Mouse (Mus musculus) 3134 (cell line): Measurements from ENCODE around the gene Erbin.

ENCODE experiments used
- DNase-seq: peaks from one replicate; pipeline ENCODE4 v3.0.0-alpha.2; 2011; ENCODE audit warnings: low spot score; ENCODE audit not compliant: insufficient read length; ENCODE audit errors: extremely low read depth

Gene Erbin

DNA sequence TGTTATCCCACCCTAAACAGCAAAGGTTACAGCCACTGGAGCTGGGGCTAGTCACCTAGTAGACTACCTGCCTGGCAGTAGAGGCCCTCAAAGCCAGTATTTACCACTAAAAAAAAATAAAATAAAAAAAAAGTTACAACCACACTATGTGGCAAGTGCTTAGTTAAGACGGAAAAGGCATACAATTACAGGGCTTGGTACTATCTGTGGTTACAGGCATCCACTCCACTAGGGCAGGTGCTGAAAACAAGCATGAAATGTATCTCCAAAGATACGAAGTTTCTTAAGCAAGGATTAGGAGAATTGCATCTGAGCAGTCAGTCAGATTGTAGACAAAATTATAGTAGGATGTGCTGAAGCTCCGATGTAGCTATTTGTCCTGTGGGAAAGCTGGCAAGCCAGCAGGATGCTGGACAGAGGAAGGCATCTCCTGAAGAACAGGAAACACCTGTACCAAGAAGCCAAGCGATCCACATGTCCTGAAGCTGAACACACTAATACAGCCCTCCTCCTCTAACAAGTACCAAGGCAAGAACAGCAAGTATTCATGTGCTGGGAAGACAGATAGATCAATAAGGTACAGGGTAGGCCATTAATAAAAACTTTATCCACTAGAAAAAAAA lies 6.1 kb downstream of the Erbin start:
- no peak for DNase-seq

DNA sequence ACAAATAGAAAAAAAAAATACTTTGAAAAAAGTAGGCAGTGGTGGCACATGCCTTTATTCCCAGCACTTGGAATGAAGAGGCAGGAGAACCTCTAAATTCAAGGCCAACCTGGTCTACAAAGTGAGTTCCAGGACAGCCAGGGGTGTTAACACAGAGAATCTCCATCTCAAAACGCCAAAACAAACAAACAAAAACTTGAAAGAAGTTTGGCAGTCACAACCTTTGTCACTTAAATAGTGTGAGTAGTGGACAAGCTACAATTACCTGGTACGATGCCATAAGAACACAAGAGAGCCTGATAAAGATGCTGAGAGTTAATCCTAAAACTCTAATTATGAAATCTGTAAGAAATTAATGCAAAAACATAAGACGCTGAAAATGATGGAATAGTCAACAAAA lies 8.0 kb downstream of the Erbin start:
- no peak for DNase-seq

DNA sequence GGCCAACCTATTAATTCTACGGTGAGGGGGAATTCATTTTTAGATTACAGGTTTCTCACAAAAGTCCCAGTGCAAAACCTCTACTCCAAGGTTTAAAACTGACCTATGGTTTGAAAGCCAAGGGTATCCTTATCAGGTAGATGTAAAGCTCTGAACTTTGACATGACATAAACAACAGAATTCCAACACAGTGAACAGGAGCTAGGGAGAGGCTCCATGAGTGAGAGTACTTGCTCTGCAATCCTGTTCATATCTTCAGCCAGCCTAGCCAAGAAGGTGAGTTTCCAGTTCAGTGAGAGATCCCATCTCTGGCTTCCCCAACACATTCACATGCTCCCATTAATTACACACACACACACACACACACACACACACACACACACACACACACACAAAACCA lies 9.7 kb downstream of the Erbin start:
- no peak for DNase-seq

DNA sequence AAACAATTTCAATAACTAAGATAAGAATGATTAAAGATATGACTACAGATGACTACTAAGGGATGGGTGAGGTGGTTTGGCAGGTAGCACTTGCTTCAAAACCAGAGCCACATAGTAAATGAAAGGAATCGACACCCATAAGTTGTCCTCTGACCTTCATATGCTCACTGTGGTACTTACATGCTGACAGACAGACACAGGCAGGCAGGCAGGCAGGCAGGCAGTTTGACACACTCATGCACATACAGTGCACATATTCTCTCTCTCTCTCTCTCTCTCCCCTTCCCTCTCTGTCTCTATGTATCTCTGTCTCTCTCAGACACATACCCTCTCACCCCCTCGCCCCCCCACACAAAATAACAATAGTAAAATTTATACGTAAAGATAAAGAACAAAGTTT lies 10.4 kb downstream of the Erbin start:
- DNase-seq, result no peak

DNA sequence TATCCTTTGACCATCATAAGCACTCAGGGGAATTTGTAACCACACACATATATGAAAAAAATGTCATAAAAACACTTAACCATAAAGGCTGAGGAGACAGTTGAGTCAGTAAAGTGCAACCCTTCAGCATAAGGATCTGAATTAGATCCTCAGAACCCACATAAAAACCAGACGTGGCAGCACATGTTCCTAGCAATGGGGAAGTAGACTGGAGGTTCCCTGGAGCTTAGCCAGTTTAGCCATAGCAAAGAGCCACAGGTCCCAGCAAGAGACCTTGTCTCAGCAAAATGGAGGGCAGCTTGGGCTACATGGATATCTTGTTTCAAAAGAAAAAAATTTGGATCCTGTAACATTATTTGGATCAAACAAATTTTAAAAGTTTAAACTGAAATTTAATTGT lies 20.3 kb downstream of the Erbin start:
- DNase-seq, result no peak

DNA sequence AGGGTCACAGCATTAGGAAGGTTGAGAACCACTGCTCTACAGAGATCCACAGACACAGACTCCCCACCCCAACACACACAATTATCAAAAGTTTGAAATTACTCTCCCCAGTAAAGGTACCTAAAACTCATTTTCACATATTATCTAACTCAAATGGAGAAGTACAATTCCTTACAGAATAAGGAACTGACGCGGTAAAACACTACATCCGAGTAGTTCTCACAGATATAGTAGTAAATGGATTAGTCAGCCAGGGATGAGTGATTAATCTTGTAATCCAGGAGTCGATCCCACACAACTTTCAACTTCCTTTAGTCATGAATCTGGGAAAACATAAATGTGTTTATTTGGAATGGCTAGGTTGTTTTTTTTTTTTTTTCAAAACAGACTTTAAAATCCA lies 22.7 kb downstream of the Erbin start:
- DNase-seq, result no peak

DNA sequence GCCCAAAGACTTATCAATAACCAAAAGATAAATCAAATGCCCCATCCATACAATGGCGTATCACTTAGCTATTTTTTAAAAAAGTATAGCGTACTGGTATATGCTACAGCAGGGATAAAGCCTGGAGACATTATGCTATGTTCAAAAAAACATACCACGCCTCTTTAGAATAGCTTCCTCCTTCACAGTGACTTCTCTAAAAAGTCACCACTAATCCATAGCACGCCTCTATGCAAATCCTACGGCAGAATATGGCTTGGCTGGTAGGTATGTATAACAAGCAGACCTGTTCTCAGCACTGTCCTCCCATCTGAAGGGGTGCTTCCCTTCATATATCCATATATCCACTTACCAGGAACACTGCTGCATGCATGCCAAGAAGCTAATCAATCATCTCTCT lies 27.2 kb downstream of the Erbin start:
- no peak for DNase-seq

DNA sequence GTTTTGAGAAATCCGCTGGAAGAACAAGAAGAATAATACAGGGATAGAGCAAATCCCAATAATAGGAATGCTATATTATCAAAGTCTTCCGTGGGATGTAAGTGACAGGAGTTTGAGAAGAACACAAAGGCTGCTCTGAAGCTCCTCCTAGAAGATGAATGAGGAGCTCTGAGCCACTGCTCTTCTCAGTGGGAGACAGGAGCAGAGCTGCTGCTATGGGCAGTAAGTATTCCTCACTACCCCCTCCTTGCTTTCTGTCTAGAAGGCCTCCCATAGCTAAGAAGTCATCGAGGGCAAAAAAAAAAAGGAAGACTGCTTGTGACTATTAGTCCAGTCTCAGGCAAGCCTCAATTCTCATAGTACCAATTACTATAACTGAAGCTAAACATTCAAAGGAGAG lies 30.3 kb downstream of the Erbin start:
- DNase-seq, result no peak

DNA sequence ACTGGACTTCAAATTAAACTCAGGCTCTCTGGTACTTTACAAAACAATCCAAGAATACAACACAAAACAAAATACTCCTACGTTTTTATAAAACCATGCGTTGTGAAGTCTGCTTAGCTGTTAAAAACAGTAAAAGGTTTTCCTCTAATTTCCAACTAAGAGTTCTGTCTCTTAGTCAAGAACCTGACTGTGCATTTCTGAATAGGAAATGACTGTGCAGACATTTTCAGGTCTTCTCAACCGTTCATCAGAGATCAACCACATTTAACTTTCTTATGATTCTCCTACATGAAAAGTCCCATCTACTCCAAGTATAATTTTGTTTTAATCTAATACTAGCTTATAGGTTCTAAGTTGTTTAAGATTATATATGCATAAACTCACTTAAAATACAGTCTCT lies 33.8 kb downstream of the Erbin start:
- DNase-seq, result no peak

DNA sequence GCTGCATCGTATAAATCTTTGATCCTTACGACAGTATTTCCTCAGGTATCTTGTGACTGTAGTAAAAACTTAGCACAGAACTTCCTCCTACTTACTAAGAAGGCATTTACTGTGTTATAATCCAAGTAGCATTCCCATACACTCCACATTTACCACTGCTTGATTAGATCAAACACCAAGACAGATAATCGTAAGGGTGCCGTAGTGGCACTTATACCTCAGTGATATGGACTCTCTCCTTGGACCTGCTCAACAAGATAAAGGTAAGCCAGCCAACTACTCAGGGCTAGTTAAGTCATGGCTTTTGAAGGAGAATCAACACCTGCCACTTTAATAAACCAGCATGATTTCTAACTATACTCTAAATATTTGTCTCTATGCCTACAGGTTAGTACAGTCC lies 39.1 kb downstream of the Erbin start:
- DNase-seq, result no peak

DNA sequence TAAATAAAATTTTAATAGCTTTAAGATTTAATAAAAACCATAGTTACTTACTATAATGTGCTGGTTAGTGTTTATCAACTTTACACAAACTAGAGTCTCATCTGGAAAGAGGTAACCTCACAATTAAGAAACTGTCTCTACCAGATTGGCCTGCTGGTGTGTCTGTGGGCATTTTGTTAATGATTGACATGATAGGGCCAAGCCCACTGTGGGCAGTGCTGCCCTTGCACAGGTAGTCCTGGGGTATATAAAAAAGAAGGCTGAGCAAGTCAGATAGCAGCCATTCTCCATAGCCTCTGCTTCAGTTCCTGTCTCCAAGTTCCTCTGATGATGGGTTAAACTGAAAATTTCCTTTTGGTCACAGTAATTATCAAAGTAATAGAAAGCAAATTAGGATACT lies 43.6 kb downstream of the Erbin start:
- no peak for DNase-seq

DNA sequence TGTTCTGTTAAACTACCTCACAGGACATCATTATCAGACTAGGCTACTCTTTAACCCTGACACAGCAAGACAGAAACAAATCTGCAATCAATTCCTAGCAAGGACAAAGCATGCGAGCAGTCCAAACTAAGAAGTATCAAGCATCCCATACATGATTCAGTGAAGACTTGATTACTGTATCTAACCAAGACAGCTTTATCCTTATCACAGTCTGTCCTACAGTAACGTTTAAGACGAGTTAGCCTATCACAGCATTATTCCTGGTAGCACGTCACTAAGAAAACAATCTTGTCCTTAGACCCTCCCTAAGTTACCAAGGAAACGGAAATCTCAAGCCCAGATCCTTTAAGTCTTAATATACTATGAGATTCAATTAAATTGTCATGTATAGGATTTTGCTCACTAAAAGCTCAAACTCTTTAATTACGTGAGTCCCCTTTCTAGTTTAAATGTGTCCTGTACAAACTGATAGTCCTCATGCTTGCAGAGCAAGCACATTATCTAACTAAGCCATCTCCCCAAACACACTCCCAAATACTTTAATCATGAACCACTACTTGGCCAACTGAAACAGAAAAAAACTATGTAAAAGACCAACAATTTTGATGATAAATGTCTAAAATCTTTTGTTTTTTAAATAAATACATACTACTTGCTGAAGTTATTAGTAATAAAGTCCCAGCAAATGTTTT lies 44.3 kb downstream of the Erbin start:
- DNase-seq, result no peak

DNA sequence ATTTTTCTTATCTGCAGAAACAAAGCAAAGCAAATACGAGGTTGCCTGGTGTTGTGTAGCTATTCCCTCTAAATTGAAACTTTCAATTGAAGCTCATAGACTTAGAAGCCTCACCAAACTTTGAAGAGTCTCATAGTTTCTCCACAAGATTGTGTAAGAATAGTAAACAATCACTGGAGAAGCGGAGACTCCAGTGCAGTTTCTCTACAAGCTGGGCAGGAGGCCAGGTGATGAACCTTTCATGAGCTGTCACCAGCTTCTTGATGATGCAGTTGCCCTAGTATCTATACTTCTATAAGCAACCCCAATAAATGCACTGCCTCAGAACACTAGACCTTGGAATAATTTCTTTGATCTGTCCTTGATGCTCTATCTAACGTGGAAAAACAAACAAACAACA lies 49.5 kb downstream of the Erbin start:
- no peak for DNase-seq

DNA sequence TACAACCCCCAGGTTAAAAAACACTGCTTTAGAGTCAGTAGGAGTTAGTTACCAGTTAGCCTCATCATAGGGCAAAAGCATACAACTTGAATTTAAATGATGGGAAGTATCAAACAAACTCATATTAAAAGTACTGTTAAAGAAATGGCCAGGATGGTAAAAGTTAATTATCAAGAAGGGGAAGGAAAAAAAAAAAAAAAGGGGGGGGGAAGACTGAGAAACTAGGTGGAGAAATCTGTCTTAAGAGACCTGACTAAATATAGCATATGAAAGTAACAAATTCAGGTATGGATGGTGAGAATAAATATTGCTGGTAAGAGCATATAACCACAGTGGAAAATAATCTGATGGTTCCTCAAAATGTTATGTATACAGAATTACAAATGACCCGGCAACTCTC lies 50.2 kb downstream of the Erbin start:
- DNase-seq, result no peak

DNA sequence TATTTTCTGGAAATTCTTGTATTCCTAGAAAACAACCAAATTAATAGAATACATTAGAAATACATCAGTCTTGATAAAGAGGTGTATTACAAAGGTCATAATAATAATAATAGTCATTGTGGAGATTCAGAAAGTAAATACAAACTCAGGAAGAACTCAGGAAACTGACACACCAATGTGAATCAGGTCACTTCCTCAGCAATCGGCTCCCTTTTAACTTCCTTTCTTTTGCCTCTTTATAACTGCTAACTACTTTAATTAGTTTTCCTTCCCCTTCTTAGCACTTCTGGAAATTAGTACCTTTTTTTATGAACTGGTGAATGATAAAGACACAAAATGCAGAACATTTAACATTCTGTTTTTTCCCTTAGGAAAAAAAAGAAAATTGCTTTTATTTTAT lies 51.4 kb downstream of the Erbin start:
- DNase-seq, result no peak

DNA sequence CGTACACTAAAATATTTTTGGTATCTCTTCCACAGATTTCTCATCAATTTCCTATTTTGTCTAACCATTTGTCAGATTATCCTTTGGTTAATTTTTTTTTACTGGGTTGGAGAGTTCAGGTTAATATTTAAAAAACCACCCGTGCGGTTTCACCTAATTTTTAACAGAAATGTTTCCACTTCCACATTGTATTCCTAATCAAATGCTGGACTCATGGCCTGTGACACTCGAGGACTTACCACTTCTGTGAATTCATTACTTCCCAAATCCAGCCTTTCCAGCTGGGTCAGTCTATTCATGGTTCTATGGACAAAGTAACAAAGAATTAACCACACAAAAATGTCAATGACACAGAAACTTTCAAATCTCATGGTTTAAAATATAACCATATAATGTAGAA lies 58.3 kb downstream of the Erbin start:
- no peak for DNase-seq

DNA sequence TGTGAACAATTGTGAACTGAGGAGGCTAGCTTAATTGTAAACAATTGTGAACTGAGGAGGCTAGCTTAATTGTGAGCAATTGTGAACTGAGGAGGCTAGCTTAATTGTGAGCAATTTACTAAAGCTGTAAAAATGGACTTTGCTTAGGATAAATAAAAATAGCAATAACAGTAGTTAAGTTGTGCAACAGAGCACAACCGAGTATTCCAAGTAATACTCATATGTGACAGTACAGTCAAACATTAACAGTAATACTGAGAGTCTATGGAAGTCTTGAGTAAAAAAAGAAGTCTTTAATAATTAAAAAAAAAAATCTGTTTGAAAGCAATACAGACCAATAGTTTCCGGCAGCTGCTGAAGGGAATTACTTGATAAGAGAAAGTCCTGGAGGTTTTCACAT lies 61.3 kb downstream of the Erbin start:
- no peak for DNase-seq

DNA sequence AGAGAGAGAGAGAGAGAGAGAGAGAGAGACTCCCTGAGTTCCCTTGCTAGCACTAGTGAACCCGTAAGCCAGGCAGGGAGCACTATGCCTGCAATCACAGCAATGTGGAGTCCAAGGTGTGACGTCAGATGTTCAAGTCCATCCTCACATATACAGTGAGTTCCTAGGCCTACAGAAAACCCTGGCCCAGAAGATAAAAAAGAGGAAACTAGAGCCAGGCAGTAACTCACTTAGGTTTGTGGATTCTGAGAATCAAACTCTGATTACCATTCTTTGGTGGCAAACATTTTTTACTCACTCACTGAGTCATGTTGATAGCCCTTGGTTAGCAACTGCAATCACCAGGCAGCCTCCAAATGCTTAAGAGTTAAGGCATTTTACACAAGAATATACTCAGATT lies 72.7 kb downstream of the Erbin start:
- DNase-seq, result no peak

DNA sequence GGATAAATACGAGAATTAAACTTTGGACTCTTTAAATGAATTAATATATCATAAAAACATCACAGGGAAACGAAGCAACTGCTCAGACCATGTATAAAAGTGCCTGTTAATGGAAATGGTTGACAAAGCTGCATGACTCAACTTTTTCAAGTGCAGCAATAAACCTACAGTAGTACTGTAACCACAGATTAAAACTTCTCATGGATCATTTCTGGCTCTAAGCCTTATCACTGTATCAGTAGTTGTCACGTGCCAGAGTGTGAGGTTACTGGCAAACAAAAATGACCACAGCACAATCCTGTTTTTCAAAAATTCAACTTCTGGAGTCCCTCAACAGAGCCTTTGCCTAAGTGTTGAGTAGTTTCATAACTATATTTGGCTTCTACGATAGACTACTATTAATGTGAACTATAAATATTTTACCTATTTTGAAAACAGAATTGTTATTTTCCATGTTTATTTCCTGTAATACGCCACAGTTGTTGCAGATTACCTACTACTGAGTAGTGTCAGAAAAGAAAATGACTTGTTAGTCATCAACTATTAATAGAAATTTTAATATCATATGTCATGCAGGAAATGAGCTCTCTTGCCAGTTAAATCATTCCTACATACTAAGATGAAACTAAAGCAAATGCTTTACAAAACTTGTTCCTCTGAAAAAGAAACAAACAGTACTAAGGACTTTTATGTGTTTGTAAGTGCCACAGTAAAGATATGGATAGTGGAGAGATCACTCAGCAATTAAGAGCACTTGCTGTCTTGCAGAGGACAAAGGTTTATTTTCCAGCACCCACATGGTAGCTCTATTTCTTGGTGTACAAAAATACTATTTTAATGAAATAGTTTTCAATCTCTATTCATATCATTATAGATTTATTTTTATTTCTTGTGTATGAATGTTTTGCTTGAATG lies 78.8 kb downstream of the Erbin start:
- DNase-seq, result no peak

DNA sequence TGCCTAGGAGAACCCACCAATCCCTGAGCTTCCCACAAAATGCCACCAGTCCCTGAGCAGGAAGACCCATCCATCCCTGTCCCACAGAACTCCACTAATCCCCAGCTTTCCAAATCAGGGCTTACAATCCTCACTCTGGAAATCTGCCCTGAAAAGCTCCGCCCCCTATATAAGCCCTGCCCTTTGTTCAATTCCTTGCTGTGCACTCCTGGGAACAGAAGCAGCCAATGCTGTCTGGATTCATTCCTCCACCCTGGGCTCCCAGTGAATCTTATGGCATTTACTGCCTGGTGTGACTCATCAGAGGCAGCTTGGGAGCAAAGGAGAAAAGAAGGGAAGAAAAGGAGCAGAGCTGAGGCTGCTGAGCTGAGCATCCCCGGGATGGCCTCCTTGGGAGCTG lies 81.7 kb downstream of the Erbin start:
- peak; percentile 37 for DNase-seq

DNA sequence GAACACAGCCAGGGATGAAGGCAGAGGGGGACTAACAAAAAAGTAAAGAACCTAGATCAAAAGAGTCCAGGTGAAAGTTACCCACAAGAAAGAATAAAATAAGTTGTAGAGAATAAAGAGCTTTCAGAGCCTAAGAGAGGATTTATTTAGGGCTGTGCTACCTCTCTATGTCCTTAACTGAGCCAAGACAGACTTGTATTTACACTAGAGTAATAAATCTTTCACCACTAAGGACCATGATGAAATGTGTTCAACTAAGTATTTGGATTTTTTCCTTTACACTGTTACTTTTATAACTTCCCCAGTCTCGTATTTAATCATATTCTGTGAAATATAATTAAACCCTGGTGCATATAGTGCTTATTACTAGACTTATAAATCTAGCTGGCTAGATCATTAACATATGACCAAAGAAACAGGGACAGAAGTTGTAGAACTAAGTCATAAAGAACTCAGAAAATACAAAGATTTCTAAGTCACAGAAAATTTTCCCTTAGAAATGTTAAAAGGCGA lies 90.6 kb downstream of the Erbin start:
- DNase-seq, result no peak

DNA sequence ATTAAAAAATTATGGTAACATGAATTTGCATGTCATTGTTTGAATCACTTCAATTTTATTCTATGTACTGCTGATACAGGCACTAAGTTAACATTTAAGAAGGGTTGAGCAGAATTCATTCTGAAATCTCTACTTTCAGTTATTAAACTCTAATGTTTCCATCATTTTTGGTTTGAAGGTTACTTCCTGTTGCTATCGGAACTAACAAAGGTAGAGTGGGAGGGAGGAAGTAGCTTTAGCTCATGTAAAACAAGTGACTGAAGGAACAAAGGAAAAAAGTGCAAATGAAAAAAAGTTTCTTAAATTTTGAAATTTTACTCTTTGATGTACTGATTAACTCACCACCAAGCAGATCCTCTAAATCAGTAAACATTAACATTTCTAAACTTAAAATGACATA lies 98.0 kb downstream of the Erbin start:
- DNase-seq, result no peak
